Mouse (Mus musculus): Measurements from ENCODE around the gene Gm49383. TPM values are rescaled to one million over a fixed set of nuclear protein-coding genes. Genes with fewer than 3 reads are reported as not detected.

The Gm49383 gene
- total RNA-seq (2014; fragmentation: Nextera tagmentation) (4.1 and 5.3 TPM in 2 replicates), total RNA-seq (2017) (27.0 and 31.0 TPM in 2 replicates)

DNA sequence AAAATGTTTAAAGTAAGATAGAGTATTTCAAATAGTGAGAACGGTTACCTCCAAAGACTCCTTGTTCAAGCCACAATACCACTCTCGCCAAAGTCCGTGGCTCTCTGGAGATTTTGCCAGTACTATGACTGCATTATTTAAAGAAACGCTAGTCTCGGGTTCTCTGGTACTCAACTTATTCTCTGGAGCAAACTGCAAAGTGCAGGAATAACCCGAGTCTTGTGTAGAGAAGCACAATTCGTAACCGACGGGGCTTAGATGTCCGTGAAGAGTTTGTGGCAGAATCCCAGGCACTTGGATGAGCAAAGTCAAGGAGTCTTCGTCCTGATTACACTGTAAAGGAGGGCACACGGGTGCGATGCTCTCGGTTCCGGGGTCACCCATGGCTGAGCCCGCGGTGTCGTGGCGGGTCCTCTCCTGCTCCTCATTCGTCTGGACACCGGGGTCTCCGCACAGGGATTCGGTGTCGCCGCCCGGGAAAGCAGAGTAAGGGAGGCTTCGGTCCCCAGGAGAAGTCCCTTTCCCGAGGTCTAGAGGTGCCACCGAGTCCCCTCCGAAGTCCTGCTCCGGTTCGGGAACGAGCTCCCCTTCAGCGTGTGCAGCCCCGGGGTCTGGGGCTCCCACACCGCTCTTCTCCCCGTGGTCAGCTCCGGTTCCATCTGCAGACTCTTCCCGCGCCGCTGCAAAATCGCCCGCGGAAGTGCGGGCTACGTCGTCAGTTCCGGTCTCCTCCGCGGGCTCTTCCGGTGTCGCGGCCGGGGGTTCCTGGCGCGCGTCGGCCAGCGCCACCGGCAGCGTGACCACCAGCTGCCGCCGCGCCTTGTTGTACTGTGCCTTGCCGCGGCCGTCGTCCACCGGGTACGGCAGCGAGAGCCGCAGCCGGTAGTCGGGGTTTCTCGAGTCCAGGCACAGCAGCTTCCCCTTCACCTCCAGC is at the start of gene Gm49383:
Gene Gm49383 (minus strand): TSS at position 661 of the 934 bp plus-strand sequence.
- ATAC-seq (replicated peaks; ENCODE audit: poor library complexity, severe bottlenecking), result peak; percentile 82

DNA sequence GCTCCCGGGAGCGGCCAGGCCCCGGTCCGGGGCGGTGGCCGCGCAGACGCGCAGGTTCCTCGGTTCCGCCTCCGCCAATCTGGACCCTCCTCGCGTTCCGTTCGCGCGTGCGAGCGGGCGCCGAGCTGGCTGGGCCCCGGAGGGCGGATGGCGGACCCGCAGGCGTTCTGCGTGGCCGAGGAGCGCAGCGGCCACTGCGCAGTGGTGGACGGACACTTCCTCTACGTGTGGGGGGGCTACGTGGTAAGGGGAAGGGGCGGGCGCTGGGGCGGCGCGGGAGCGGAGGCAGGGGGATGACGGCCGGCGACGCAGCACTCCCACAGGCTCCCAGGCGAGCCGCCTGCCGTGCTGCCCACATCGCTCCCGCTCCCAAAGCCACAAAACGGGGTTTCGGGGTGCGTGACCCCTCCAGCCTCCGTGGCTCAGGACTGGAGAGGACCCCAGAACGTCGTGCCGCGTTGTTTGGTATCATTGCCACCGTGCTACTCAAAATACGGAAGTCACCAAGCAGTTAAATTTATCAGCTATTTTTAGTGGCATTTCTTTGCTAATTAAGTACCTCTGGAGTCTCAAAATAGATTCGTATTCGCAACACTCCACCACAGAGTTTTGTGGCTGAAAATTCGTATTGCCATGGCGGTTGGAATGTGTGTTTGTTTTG is 45.0 kb upstream of the Gm49383 start:
- peak; percentile 91 for ATAC-seq (replicated peaks; ENCODE audit: poor library complexity, severe bottlenecking)

- no peak for ATAC-seq (replicated peaks; ENCODE audit: poor library complexity, severe bottlenecking)
Observed at GRCm38 (mm10) chr12:69241405-69241770, 44.5 kb upstream of the Gm49383 start.

DNA sequence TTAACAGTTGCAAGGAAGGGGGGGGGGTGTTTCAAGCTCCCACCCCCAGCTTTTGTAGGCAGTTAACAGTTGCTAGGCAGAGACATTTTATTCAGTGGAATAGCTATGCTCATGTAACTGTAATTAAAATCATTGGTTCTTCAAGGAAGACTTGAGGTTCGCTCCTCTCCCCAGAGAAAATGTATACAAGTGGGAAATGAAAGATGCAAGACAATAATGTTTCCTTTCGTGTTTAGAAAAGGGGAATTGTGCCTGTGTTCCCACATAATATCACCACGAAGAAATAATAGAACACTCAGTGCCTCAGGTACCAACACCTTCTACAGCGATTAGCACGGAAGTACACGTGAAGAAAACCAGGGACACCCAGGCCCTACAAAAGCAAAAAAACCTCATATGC is 44.0 kb upstream of the Gm49383 start, which contains the start of gene Klhdc1:
Gene Klhdc1 (plus strand): TSS at position 301 of the 400 bp plus-strand sequence.
- ATAC-seq (replicated peaks; ENCODE audit: poor library complexity, severe bottlenecking), result no peak

GRCm38 (mm10) chr12:69238284-69238683 is 41.4 kb upstream of the Gm49383 start:
- no peak for ATAC-seq (replicated peaks; ENCODE audit: poor library complexity, severe bottlenecking)

DNA sequence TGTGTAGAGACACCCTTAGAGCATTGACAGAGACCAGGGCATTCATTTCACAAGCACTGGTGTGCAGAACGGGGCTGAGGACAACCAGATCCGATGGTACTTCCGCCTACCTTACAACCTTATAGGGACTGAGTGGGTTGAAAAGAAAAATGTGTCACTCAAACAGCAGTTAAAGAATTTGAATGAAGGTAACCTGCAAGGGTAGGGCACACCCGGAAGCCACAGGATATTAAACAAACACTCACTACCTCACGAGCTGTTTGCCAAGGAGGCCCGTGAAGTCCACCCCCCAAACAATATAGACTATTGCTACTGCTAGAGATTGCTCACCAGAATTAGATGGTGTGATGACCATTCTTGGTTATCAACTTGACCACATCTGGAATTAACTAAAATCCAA is 38.9 kb upstream of the Gm49383 start:
- ATAC-seq (replicated peaks; ENCODE audit: poor library complexity, severe bottlenecking), result no peak

DNA sequence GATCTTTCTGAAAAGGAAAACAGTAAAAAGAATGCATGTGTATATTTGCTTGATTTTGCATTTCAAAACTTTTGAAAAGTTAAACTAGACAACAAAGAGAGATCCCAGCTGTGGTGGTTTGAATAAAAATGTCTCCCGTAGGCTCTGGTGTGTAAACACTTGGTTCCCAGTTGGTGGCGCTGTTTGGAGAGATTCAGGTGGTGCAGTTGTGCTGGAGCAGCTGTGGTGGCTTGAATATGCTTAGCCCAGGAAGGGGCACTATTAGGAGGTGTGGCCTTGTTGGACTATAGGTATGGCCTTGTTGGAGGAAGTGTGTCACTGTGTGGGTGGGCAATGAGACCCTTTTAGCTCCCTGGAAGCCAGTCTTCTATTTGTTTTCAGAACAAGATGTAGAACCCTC is 32.3 kb upstream of the Gm49383 start:
- ATAC-seq (replicated peaks; ENCODE audit: poor library complexity, severe bottlenecking), result peak; percentile 62

DNA sequence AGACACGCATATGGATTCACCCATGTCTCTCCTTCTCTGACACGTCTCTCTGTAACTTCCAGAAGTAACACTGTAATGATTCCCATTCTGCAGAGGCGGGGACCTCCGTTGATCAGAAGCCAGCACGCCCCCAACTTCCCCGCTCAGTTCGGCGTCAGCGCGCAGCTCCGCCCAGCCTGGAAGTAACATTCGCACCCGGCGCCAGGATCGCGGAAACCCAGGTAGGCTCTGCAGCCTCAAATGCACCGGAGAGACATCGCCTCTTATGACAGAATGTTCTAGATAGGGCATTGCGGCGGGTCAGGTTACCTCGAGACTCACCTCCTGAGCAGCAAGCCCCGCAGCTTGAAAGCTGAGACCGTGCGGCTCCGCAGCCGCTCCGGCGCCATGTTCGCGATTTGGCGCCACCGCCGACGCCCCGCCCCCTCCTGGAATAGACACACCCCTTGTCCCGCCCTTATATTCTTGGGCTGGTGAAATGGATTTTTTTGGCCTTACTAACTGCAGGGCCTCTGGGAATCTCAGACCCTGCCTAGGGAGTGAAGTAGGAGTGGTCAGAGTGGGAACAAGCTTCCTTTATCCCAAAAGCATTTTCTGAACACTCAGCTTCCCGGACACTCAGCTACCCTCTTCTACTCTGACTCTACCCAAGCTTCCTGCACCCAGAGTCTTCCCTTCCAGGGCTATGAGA is 31.0 kb upstream of the Gm49383 start, which contains the start of gene Pole2:
Gene Pole2 (minus strand): TSS at position 420 of the 691 bp plus-strand sequence.
- ATAC-seq (replicated peaks; ENCODE audit: poor library complexity, severe bottlenecking), result peak; percentile 96

DNA sequence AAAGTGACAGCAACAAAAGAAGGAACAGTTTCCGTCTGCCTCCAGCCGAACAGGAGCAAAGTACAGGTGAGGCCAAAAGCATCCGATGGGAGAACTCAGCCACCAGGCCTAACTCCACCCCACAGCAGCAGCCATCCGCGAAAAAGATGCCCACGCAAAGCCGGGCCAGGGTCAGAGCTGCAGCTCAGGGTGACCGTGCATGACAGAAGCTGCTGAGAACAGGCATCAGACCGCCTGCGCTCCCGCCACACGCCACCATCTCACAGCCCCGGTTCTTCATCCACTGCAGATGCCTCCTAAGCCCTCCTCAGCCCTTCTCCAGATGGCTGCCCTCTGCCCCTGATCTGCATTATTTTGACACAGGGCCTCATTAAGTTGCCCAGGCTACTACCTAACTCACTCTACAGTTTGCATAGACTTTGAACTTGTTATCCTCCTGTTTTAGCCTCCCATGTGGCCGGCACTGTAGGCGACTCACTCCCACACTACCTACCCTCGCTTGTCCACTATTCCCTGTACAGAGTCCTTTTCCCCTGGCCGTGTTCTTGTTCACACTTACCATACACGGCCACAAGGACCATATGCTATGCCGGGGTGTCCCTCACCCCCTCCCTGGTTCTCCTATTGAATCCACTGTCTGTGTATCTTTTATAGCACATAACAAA is 23.8 kb upstream of the Gm49383 start:
- no peak for ATAC-seq (replicated peaks; ENCODE audit: poor library complexity, severe bottlenecking)

DNA sequence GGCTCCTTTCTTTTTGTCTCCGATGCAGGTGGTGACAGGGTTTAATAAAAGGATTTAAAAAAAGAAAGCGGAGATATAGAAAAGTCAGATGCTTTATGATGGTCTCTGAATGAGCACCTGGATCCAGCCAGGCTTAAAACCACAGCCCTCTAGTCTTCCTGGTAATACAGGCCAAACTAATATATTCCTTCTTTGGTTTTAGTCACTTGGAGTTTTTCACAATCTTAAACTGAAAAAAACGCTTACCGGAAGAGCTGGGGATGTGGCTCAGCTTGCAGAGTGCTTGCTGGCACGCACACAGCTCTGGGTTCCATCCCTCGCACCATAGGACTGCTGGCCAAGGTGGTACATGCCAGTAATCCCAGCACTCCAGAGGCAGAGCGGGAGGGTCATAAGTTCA is 19.7 kb upstream of the Gm49383 start:
- ATAC-seq (replicated peaks; ENCODE audit: poor library complexity, severe bottlenecking), result no peak

GRCm38 (mm10) chr12:69215000-69215785 is 18.3 kb upstream of the Gm49383 start:
- ATAC-seq (replicated peaks; ENCODE audit: poor library complexity, severe bottlenecking), result no peak

GRCm38 (mm10) chr12:69214393-69214792 is 17.5 kb upstream of the Gm49383 start:
- peak; percentile 88 for ATAC-seq (replicated peaks; ENCODE audit: poor library complexity, severe bottlenecking)

DNA sequence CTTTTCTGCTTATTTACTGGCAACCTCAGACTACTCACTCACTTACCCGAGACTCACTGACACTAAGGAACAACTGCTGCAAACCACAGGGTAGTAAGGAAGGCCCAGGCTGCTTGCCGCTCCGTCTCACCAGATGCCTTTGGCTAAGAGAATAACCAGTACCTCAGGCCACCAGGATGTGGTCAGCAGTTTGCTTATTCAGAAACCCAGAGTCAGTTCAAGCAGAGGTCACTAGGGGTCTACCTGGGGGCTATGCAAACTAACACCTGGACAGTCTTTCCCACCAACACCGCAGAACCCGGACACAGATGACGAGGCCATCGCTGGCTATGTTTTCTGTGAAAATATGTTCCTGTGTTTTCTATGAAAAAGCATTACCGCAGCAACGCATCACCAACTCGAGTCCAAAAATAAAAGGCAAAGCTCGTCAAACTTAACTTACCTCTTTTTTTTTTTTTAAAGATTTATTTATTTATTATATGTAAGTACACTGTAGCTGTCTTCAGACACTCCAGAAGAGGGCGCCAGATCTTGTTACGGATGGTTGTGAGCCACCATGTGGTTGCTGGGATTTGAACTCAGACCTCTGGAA is 16.4 kb upstream of the Gm49383 start:
- ATAC-seq (replicated peaks; ENCODE audit: poor library complexity, severe bottlenecking), result no peak

GRCm38 (mm10) chr12:69211057-69211456 is 14.2 kb upstream of the Gm49383 start:
- ATAC-seq (replicated peaks; ENCODE audit: poor library complexity, severe bottlenecking), result no peak

DNA sequence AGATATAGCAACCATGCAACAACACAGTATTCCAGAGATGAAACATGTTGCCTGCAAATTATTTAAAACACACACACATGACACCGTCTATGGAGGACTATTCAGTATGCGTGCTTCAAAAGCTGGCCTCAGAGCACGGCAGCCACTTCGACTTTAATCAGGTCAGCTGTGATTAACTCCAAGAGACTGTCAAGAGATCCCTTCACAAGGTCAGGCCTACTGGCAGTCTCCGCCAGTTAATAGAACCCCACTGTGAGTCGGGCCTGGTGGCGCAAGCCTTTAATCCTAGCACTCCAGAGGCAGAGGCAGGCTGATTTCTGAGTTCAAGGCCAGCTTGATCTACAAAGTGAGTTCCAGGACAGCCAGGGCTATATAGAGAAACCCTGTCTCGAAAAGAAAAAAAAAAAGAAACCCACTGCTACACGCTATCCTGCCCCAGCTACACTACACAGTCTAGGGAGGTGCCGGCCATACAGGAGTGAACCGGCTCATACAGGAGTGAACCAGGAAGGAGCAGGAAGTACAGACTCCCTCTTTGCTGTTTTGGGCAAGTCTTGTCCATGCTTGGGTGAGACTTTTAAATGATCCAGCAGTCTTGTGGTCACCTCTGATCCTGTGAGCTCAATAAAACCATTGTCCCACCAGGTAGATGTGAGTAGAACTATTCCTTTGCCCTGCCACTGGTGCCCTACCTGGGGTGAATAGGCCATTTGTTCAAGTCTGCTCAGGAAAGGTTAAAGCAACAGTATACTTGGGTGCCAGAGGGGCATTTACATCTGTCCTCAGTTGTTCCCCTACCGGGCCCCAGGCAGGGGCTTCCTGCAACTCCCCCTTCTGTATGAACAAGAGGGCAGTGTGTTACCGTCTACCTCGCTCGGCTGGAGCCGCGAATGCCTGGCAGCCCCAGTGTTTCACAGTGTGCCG is 13.4 kb upstream of the Gm49383 start:
- no peak for ATAC-seq (replicated peaks; ENCODE audit: poor library complexity, severe bottlenecking)

- no peak for ATAC-seq (replicated peaks; ENCODE audit: poor library complexity, severe bottlenecking)
Observed at GRCm38 (mm10) chr12:69208520-69208919, 11.6 kb upstream of the Gm49383 start.

GRCm38 (mm10) chr12:69207926-69208325 is 11.0 kb upstream of the Gm49383 start:
- ATAC-seq (replicated peaks; ENCODE audit: poor library complexity, severe bottlenecking), result no peak

- no peak for ATAC-seq (replicated peaks; ENCODE audit: poor library complexity, severe bottlenecking)
Observed at GRCm38 (mm10) chr12:69207396-69207795, 10.5 kb upstream of the Gm49383 start.

All from granulocyte monocyte progenitor cell, adult 5-6 weeks (primary cell).